Mouse (Mus musculus) embryonic fibroblast, embryonic 13.5 days (primary cell): ENCODE data around the gene Cyp2r1.

Source experiments
- CTCF ChIP-seq: IDR thresholded peaks from 2 replicates; pipeline ENCODE4 v1.5.1; 2011; ENCODE audit warnings: mild to moderate bottlenecking, control low read depth, low read length, moderate library complexity, borderline replicate concordance; ENCODE audit not compliant: insufficient read depth
- POLR2A ChIP-seq: IDR thresholded peaks from 2 replicates; pipeline ENCODE4 v1.6.1; 2011; ENCODE audit warnings: low read depth, mild to moderate bottlenecking, control low read depth, low read length, moderate library complexity

DNA sequence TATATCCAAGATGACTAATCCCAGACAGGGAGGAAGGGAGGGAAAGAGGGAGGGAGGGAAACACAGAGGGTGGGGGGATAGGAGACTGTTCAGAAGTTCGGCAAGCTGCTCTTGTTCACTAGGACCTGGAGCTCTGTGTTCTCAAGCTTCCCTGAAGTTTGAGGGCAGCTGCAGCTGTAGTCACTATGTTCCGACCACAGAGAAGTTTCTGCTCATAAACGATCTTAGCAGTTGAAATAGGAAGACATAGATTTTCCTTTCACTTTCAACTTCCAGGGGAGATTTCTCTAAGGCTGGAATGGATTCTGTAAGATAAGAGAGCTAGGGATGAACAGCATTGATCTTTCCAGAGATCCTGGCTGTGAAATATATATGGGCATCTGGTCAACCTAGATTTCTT lies 14.2 kb upstream of the Cyp2r1 start:
- TF ChIP-seq CTCF (no peak), POLR2A (no peak)
